Mouse (Mus musculus): Measurements from ENCODE around the gene Gm17728.
"Not testable (repeated sequence)": the region's sequence is repeated elsewhere in the genome, so short reads cannot be mapped to it uniquely, and the experiment has no call there.

Gene Gm17728

DNA sequence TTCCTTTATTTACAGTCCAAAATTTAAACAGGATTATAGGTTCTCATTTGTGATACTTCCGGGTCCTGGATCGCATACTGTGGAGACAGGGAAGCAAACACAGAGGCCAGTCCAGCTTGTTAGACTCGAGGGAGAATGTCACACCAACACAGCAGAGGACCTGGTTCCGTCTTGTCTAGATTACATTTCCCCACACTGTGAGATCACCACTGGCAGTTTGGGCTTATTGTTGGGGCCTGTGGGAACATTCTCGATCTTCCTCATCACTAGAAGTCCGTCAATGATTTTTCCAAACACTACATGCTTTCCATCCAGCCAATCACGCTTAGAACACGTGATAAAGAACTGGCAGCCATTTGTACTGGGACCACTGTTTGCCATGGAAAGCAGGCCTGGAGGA, at the start of gene Gm17728:
TSS of gene Gm17728 (plus strand) at position 301 of the 400 bp plus-strand sequence.
- DNase-seq (ENCODE audit: low read depth, low spot score), result not testable (repeated sequence)

DNA sequence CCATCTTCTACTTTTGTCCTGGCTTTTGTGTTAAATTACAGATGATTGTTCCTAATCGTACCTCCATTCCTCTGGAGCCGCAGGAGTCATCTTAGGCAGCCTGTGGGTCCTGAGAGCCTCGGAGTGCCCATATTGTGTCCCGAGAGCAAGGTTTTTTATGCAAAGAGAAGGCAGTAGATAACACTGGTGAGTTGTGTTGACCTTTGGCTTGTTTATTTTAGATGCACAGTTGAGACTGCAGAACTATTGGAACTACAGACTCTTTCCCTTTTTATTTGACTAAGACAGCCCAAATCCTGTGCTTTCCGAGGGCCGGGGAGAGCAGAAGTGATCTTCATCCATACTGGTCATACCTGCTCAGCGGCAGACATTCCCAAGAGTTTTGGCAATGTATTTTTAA, 24.4 kb upstream of the Gm17728 start:
- DNase-seq (ENCODE audit: low read depth, low spot score), result no peak

DNA sequence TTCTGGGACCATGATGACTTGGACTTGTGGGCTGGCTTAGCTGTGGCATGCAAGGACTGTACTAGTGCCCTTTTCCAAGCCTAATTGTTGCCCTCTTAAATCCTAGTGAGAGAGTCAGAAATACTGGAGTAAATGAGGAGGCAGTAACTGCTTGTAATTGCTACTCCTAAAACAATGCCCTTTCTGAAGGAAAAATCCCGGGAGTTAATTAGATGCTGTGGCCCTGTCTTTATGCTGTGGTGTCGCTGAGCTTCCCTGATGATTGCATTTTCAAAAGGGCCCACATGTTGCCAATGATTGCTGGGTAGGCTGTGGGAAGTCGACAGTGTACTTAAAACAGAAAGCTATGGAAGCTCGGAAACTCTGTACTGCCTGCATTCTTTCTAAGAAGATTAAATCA, 23.3 kb upstream of the Gm17728 start:
- DNase-seq (ENCODE audit: low read depth, low spot score), result no peak

DNA sequence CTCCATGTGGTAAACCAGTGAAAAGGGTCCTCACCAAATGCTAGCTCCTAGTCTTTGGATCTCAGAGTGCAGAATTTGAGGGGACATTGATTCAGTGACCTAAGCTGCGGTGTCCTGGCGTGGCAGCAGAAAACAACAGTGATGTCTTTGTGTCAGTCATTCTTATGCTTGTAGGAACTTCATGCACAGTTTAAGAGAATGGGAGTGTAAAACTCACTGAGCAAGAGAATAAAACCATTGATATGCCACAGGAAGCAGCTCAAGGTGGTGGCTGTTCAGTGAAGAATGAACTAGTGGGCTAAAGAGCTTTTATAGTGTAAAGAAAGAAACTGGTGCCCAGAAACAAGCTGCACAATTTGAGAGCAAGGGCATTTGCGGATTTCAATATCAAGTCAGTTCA, 17.9 kb upstream of the Gm17728 start:
- no peak for DNase-seq (ENCODE audit: low read depth, low spot score)

DNA sequence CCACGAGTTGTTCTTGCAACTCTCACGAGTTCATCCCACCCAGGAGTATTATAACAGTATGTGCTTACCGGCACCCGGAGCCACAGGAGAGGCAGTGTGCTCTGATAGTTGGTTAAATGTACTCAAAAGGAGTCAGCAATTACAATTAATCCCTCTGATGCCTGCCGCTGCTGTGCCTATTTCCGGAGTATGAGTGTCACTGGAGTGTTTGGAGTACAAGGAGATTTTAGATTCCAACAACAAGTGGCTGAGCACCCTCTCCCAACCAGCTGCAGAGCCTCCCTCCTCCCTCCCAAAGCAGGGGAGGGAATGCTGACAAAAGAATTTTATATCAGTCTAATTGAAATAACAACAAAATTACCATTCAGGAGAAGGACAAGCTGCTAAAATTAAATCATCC, 14.2 kb upstream of the Gm17728 start:
- no peak for DNase-seq (ENCODE audit: low read depth, low spot score)

DNA sequence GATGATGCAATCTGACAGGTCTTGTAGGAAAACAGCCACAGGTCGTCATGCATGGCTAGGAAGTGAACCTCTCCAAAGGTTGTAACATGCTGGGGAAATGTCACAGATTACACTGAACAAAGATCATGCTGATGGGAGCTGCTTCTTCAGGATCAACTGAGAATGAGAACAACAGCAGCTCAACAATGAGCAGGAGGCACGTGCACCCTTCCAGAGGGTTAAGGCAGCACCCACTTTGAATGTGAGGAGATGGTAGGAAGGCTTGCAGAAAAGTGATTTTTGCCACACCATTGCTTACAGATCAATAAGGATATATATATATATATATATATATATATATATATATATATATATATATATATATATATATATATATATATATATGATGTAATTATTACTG, 2.8 kb upstream of the Gm17728 start:
- DNase-seq (ENCODE audit: low read depth, low spot score), result no peak

DNA sequence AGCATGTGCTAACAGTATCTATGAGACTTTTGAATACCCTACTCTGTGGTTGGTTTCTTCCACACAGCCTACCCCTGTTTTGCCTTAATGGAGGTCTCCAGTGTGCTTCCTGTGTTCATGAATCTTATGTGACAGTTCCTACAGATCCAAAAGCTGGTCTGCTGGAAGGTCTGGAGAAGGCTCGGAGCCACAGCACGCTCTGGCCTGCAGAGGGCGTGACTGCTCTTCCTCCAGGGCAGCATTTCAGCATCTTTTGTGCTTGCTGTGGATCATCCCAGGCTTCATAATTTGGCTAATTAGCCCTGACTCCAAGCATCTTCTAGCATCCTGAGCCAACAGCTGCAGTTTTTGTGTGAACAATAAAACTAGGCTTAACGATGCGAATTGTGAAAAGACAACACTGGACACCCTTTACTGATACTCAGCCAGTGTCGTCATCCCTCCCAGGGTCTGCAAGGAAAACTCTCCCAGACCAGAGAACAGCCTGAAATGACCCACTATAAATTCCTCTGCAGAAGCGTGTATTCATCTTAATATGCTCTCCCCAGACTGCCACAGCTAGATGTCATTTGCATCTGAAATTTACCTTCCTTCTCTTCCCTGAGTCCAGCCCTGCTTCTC, 6.6 kb downstream of the Gm17728 start:
- DNase-seq (ENCODE audit: low read depth, low spot score), result no peak

DNA sequence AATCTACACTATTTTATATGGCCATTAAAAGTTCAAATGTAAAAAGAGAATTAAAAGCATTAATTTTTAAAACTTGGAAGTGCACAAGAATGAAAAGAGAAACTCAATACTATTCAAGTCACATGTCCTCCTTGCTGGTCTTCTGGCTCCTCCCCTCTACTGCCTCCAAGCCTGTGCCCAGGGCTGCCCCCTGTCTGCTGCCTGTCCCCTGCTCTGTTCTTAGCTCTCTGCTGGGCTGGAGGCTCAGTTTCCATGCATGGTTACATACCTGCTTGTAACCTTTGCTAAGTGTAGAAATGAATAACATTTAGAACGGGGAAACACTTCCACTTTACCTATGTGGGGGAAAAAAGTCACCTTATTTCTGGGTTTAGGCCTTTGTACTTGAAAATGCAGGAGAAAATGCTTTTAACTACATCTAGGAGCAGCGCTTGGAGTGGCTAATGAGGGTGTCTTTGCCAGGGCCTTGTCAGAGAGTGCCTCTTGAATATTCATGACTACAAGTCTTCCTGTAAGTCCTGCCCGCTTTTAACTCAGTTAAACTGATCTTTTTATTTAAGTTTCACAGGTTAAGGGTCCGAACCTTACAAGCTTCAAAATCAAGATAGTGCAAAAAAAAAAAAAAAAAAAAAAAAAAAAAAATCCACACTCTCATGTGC, 18.3 kb downstream of the Gm17728 start:
- no peak for DNase-seq (ENCODE audit: low read depth, low spot score)

DNA sequence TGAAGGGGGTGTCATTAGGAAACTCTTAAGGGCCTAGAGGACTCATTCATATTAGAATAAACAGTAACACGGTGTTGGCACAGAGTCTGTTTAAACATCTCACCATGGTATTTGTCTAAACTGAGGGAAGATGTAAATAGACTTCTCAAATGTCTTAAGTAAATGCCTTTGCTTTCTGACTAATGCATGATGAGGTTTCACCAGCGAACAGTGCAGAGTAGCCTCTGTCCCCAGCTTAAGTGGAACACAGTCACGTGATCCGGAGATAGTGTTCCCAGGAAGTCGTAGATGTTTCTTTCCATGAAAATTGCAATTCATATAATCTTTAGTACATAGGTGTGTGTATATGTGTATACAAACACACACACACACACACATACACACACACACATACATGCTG, 34.5 kb downstream of the Gm17728 start:
- DNase-seq (ENCODE audit: low read depth, low spot score), result no peak

DNA sequence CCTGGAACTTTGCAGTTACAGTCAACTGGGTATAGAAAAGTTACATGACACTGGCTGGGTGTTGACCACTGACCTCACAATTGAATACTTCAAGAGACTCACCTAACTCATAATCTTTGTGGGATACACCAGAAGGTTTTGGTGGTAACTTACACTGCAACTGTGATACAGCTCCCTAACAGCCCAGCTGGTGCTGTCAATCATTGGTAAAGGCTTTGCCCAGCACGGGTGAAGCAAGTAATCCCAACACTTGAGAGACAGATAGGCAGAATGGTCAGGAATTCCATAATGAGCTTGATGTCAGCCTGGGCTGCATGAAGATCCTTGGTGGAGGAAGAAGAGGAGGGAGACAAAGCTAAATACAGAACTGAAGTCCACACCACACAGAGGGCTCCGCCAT, 39.0 kb downstream of the Gm17728 start:
- no peak for DNase-seq (ENCODE audit: low read depth, low spot score)

All from telencephalon, adult 2 months (tissue).